In the genomic region with DNA sequence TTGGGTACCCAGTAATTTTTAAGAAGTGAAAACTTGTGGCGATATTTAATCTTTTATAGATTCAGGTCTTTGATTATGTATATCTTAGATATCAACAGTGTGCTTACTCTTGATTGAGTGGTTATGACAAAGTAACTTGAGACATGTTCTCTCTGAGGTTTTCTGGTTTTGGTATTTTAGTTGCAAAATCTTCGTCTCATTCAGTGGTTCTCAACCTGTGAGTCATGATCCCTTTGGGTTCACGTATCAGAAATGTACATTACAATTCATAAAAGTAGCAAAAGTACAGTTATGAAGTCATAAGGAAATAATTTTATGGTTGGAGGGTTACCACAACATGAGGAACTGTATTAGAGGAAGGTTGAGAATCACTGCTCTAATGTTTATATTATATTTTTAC, we compare ENCODE assay signal across 19 mouse cellular contexts. TPM values are rescaled to one million over a fixed set of nuclear protein-coding genes. Genes with fewer than 3 reads are reported as not detected.
"Had no signal": no experiment of that assay in that cellular context is flagged by ENCODE, and none has a peak within 500 bp of the region (broad histone marks: within the 10 kb centered on the region; RNA-seq: fewer than 3 reads in every experiment).

No protein-coding gene starts in this region.

- H3K27me3 ChIP-seq: megakaryocyte, embryonic 14.5 days; midbrain, embryonic 13.5 days; midbrain, embryonic 15.5 days; neural tube, embryonic 13.5 days; neural tube, embryonic 15.5 days had no signal

- H3K4me3 ChIP-seq: megakaryocyte, embryonic 14.5 days; midbrain, embryonic 13.5 days; midbrain, embryonic 15.5 days; neural tube, embryonic 13.5 days; neural tube, embryonic 15.5 days had no signal

- H3K36me3 ChIP-seq: midbrain, embryonic 15.5 days; neural tube, embryonic 13.5 days; neural tube, embryonic 15.5 days had no signal

- H3K4me1 ChIP-seq: megakaryocyte, embryonic 14.5 days; midbrain, embryonic 13.5 days; midbrain, embryonic 15.5 days; neural tube, embryonic 13.5 days; neural tube, embryonic 15.5 days had no signal

- H3K27ac ChIP-seq: macrophage; midbrain, embryonic 13.5 days; midbrain, embryonic 15.5 days; neural tube, embryonic 13.5 days; neural tube, embryonic 15.5 days had no signal

- DNase-seq: lung, adult 18-20 months; lung, embryonic 14.5 days; lung, postnatal 10 days; lung, postnatal 36 days; retina, postnatal 1 day; right cerebral cortex, adult 18-20 months; right cerebral cortex, postnatal 25 days; right cerebral cortex, postnatal 4 days; spleen, adult 18-20 months; thymus, adult 18-20 months; thymus, postnatal 14 days; thymus, postnatal 36 days had no signal

RNA-seq across cellular contexts. Expression of a gene that starts 27.1 kb away (rescaled TPM):
- total RNA-seq: monocyte, adult 5-6 weeks had no signal
- polyA plus RNA-seq: macrophage had no signal
